Mouse (Mus musculus) forebrain, postnatal 0 days (tissue): ENCODE data around the gene Rundc1. TPM values are rescaled to one million over a fixed set of nuclear protein-coding genes. Genes with fewer than 3 reads are reported as not detected.
"Not testable (repeated sequence)": the region's sequence is repeated elsewhere in the genome, so short reads cannot be mapped to it uniquely, and the experiment has no call there.

Experiments
- ATAC-seq: fragments of 200-750 bp; cut with Nextera tagmentation; 2 replicates; pipeline ENCODE4 v1.8.0; 2017; ENCODE audit warnings: mild to moderate bottlenecking, moderate library complexity
- DNase-seq: peaks from one replicate; pipeline ENCODE4 v3.0.0-alpha.2; 2015
- H3K27ac ChIP-seq: fragments of 300-500 bp; sonication (generic); 2 replicates; pipeline ENCODE4 v1.5.1; 2014; ENCODE audit warnings: low read depth, mild to moderate bottlenecking, antibody characterized with exemption, low read length, moderate library complexity, mixed read lengths
- H3K27me3 ChIP-seq: fragments of 300-500 bp; sonication (generic); 2 replicates; pipeline ENCODE4 v1.6.1; 2014; ENCODE audit warnings: mild to moderate bottlenecking, low read length, mixed read lengths; ENCODE audit not compliant: insufficient read depth
- H3K36me3 ChIP-seq: fragments of 300-500 bp; sonication (generic); 2 replicates; pipeline ENCODE4 v1.6.1; 2014; ENCODE audit warnings: mild to moderate bottlenecking, moderate library complexity; ENCODE audit not compliant: insufficient read depth
- H3K4me1 ChIP-seq: fragments of 300-500 bp; sonication (generic); 2 replicates; pipeline ENCODE4 v1.6.1; 2014; ENCODE audit warnings: antibody characterized with exemption; ENCODE audit not compliant: insufficient read depth
- H3K4me2 ChIP-seq: fragments of 300-500 bp; sonication (generic); 2 replicates; pipeline ENCODE4 v1.6.1; 2014; ENCODE audit warnings: low read depth, mild to moderate bottlenecking, moderate library complexity
- H3K4me3 ChIP-seq: fragments of 300-500 bp; sonication (generic); 2 replicates; pipeline ENCODE4 v1.5.1; 2014; ENCODE audit warnings: low read depth, low read length, mixed read lengths
- H3K9ac ChIP-seq: fragments of 300-500 bp; sonication (generic); 2 replicates; pipeline ENCODE4 v1.6.1; 2014; ENCODE audit warnings: mild to moderate bottlenecking
- H3K9me3 ChIP-seq: fragments of 300-500 bp; sonication (generic); 2 replicates; pipeline ENCODE4 v1.6.1; 2016; ENCODE audit warnings: low read length
- CTCF ChIP-seq: sonication (generic); IDR thresholded peaks from 2 replicates; pipeline ENCODE4 v1.5.1; 2016; ENCODE audit warnings: antibody characterized with exemption, control low read depth, low read depth
- WGBS: fragments of 180-500 bp; shearing (Covaris S2); extraction: QIAGEN DNeasy Blood & Tissue Kit; methylation state at CpG from one replicate; pipeline ENCODE4 v1.1.7; 2014; 5-methylcytosine and 5-hydroxymethylcytosine counted together
- polyA plus RNA-seq: library from polyadenylated mRNA; unstranded; fragments of >200 nt; fragmentation: Nextera tagmentation; extraction: Ambion mirVana; gene quantifications from 2 replicates; pipeline ENCODE4 v1.2.1, GENCODE M21; 2015
- total RNA-seq: library from RNA; depleted of rRNA; stranded (reverse); fragments of >200 nt; gene quantifications from 2 replicates; pipeline ENCODE4 v1.2.3, GENCODE M21; 2014

Rundc1 gene
- total and polyA plus RNA-seq, 2 experiments from 2014 or later = 12.6 to 24.4 TPM

DNA sequence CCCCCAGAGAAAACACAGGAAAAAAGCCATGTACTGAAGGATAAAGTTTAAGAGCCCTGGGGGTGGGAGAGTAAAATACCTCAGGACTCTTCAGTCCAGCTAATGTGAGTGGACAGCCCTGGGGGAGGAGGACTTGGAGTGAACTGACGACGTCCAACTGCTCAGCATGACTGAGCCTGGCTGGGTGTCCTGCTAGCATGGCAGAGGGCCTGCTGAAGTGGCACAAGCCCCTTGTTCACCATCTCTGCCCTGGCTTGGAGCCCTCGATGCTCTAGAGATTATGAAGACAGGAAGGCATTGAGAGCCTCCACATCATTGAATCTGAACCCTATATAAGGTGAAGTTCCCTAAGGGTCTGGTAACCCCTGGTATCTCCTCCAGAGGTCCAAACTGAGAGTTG lies 47.0 kb downstream of the Rundc1 start:
- H3K9ac ChIP-seq = no peak overlapping the region
- no peaks in the 10 kb centered on the region for H3K27me3 ChIP-seq
- peaks cover 16% of the 10 kb centered on the region for H3K36me3 ChIP-seq
- TF ChIP-seq CTCF = no peak
- 60% methylated on average over 3 of the region's 3 CpGs for WGBS
- no peak overlapping the region for H3K4me3 ChIP-seq
- ATAC-seq (no peak), DNase-seq (no peak)
- no peaks in the 10 kb centered on the region for H3K4me1 ChIP-seq
- H3K9me3 ChIP-seq = no peaks in the 10 kb centered on the region
- no peak overlapping the region for H3K4me2 ChIP-seq
- H3K27ac ChIP-seq = no peak overlapping the region

DNA sequence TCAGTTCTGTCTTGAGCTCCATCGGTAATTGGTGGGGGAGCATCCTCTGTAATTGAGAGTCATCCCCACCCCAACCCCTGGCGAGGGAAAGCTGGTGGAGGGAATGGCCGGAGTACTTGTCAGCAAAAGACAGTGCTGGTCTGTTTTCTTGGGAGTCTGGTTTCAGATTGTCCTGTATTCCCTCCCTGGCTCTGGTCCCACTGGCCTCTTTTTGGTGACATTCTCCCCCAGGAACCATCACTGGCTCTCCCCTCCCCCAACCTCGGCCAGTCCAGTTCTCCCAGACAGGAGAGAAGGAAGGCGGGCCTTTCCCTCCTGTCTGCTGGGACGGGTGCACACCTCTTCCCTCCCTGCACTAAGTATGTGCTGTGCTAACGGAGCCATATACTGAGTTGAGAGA lies 47.5 kb downstream of the Rundc1 start:
- WGBS = 57% methylated on average over 7 of the region's 7 CpGs
- Histone ChIP-seq H3K27me3 (no peaks in the 10 kb centered on the region), H3K9me3 (no peaks in the 10 kb centered on the region), H3K4me1 (peaks cover 3% of the 10 kb centered on the region; the same call in 1 of the 2 replicates), H3K4me3 (no peak overlapping the region), H3K9ac (no peak overlapping the region), H3K36me3 (peaks cover 16% of the 10 kb centered on the region), H3K27ac (no peak overlapping the region), H3K4me2 (no peak overlapping the region)
- DNase-seq (no peak), ATAC-seq (no peak)
- TF ChIP-seq CTCF = no peak

DNA sequence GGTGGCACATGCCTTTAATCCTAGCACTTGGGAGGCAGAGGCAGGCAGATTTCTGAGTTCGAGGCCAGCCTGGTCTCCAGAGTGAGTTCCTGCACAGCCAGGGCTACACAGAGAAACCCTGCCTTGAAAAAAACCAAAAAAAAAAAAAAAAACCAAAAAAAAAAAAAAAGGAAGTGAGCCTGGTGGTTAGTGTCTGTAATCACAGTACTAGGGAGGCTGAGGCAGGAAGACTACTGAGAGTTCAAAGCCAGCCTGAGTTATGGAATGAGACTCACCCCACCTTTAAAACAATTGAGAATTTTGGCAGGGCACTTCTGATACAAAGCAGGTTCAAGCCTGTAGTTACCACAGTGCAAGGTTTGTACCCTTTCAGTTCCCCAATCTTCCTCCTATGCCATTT lies 48.8 kb downstream of the Rundc1 start:
- not testable (repeated sequence) for H3K4me3 ChIP-seq, H3K9me3 ChIP-seq, H3K4me2 ChIP-seq, H3K27ac ChIP-seq, H3K27me3 ChIP-seq, DNase-seq, ATAC-seq, H3K4me1 ChIP-seq, H3K9ac ChIP-seq
- peaks cover 16% of the 10 kb centered on the region for H3K36me3 ChIP-seq
- 79% methylated on average over 1 of the region's 1 CpGs for WGBS

DNA sequence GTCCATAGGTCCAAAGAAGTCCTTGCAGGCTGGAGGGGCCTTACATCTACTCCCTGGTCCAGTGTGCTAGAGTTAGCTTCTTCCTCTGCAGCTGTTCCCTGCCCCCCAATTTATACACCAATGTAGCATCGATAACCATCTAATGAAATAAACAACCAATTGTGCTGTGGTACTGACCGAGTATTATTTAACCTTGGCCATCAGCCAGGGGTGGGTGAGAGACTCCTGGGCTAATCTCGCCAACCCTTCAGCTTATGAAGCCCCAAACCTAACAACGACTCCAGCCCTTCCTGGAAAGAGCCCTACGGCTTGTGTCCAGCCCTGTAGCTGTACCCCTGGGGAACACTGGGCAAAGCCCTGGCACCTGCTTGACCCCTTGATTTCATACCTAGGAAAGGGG lies 49.4 kb downstream of the Rundc1 start:
- Histone ChIP-seq H3K4me2 (no peak overlapping the region), H3K36me3 (peaks cover 16% of the 10 kb centered on the region), H3K27me3 (no peaks in the 10 kb centered on the region), H3K9me3 (no peaks in the 10 kb centered on the region), H3K27ac (no peak overlapping the region), H3K9ac (no peak overlapping the region), H3K4me1 (peaks cover 8% of the 10 kb centered on the region; the same call in 1 of the 2 replicates), H3K4me3 (no peak overlapping the region)
- ATAC-seq (no peak), DNase-seq (no peak)
- WGBS = 50% methylated on average over 5 of the region's 5 CpGs
- TF ChIP-seq CTCF = no peak

DNA sequence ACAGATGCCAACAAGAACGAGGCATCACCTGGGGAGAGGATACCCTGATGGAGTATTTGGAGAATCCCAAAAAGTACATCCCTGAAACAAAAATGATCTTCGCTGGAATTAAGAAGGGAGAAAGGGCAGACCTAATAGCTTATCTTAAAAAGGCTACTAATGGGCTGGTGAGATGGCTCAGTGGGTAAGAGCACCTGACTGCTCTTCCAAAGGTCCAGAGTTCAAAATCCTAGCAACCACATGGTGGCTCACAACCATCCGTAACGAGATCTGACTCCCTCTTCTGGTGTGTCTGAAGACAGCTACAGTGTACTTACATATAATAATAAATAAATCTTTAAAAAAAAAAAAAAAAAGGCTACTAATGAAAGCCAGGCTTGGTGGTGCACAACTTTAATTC lies 51.5 kb downstream of the Rundc1 start:
- DNase-seq, H3K4me1 ChIP-seq, H3K36me3 ChIP-seq, H3K4me2 ChIP-seq, ATAC-seq, H3K9ac ChIP-seq, H3K27me3 ChIP-seq, H3K9me3 ChIP-seq, H3K27ac ChIP-seq, H3K4me3 ChIP-seq: not testable (repeated sequence)
- WGBS = 77% methylated on average over 4 of the region's 4 CpGs

DNA sequence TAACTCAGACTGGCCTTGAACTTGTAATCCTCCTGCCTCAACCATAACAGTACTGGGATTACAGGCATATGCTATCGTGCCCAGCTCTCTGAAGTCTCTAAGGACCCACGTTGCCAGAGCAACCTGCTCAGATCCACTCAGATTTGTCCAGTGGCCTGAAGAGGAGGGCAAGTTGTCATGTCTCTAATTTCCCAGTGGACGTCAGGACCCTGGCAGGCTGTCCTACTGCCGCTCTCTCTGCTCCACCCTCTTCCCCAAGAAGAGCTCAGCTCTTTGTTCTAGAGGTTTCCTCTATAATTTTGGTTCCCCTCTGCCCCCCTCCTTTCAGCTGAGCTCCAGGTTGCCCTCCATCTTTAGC lies 52.3 kb downstream of the Rundc1 start:
- WGBS = 4% methylated on average over 4 of the region's 4 CpGs
- ATAC-seq = peak; percentile 53
- no peak for TF ChIP-seq CTCF
- Histone ChIP-seq H3K9me3 (no peaks in the 10 kb centered on the region), H3K27me3 (no peaks in the 10 kb centered on the region), H3K4me1 (peaks cover 8% of the 10 kb centered on the region; the same call in 1 of the 2 replicates), H3K4me2 (no peak overlapping the region), H3K9ac (no peak overlapping the region), H3K27ac (peak overlapping the region; percentile 51), H3K4me3 (no peak overlapping the region), H3K36me3 (peaks cover under 1% of the 10 kb centered on the region; the same call in 1 of the 2 replicates)
- no peak for DNase-seq

DNA sequence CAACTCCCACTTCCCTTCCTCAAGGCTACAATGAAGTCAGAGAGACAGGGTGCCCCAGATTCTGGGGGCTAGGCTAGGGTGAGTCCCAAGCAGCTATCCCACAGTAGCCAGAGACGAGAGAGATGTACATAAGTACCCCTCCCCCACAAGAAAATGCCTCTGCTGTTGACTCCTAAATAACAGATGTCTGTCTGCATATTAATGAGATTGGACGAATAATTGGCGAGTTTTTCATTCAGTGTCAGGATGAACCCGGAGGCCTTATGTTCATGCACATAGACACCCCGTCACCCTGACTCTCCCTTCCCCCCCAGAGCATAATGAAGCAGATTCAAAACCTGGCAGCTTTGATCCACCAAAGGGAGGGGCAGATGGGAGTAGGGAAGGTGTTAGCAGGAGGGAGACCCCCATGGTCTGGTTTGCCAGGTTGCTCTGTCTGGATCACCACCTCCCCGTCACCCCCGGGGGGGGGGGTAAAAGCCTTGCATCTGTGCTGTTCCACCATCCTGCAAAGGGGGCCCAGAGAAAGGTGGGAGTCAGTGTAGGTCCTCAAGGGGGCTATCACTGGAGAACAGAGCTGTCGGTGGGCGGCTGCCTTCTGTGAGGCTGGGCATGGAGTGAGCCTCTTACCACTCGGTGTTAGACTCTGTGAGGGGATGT lies 52.8 kb downstream of the Rundc1 start:
- H3K9me3 ChIP-seq = no peaks in the 10 kb centered on the region
- ATAC-seq = peak; percentile 85
- peak overlapping the region; percentile 51 for H3K27ac ChIP-seq
- 14% methylated on average over 10 of the region's 10 CpGs for WGBS
- no peaks in the 10 kb centered on the region for H3K27me3 ChIP-seq
- peak; percentile 67 for DNase-seq
- H3K4me1 ChIP-seq = peaks cover 8% of the 10 kb centered on the region; the same call in 1 of the 2 replicates
- no peak overlapping the region for H3K4me3 ChIP-seq
- no peak for TF ChIP-seq CTCF
- no peak overlapping the region for H3K9ac ChIP-seq
- H3K4me2 ChIP-seq = no peak overlapping the region
- H3K36me3 ChIP-seq = no peaks in the 10 kb centered on the region
